Mouse (Mus musculus): ENCODE measurements around the gene Prkag1. TPM values are rescaled to one million over a fixed set of nuclear protein-coding genes. Genes with fewer than 3 reads are reported as not detected.

The Prkag1 gene
- polyA plus RNA-seq, 1 experiment from 2014 or later: 95.0 TPM

DNA sequence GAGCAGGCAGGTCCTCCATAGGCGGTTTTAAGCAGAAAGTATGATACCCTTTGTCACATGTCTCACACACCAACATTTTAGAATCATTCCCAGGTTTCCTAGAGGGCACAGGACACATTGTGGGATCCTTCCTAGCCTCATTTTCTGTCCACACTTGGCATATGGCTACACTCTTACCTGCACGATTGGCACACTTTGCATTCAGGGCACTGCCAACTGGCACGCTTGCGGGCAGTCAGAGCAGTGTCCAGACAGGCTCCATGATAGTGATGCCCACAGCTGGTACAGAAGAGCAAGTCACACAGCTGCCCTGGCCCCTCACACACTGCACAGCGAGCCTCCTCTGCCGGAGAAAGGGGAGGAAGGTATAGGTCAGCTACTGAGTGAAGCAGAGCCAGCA, 33.6 kb upstream of the Prkag1 start:
- H3K9me3 ChIP-seq: no peaks in the 10 kb centered on the region
- DNase-seq (ENCODE audit: low spot score): no peak
- peaks cover 29% of the 10 kb centered on the region for H3K4me1 ChIP-seq
- 96% methylated on average over 6 of the region's 6 CpGs for WGBS
- H3K27me3 ChIP-seq (ENCODE audit: insufficient read depth, poor library complexity, severe bottlenecking): no peaks in the 10 kb centered on the region
- H3K36me3 ChIP-seq: peaks cover 72% of the 10 kb centered on the region
- no peak overlapping the region for H3K4me3 ChIP-seq
- no peak overlapping the region for H3K27ac ChIP-seq

DNA sequence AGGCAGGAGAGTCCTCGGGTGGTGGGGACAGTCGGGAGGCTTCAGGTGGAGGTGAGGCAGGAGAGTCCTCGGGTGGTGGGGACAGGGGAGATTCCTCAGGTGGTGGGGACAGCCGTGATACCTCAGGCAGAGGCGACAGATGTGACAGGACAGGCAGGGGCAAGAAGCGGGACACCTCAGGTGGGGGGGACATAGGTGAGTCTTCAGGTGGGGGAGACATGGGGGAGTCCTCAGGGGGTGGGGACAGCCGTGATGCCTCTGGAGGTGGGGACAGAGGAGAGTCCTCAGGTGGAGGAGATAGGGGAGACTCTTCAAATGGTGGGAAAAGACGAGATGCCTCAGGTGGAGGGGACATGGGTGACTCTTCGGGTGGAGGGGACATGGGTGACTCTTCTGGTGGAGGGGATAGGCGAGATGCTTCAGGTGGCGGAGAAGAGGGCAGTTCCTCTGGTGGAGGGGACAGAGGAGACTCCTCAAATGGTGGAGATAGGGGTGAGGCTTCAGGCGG, 32.2 kb upstream of the Prkag1 start:
- peaks cover 14% of the 10 kb centered on the region for H3K4me1 ChIP-seq
- no peak for DNase-seq (ENCODE audit: low spot score)
- H3K27me3 ChIP-seq (ENCODE audit: insufficient read depth, poor library complexity, severe bottlenecking): no peaks in the 10 kb centered on the region
- no peak overlapping the region for H3K27ac ChIP-seq
- H3K4me3 ChIP-seq: no peak overlapping the region
- WGBS: 91% methylated on average over 12 of the region's 12 CpGs
- peaks cover 86% of the 10 kb centered on the region for H3K36me3 ChIP-seq
- H3K9me3 ChIP-seq: no peaks in the 10 kb centered on the region

DNA sequence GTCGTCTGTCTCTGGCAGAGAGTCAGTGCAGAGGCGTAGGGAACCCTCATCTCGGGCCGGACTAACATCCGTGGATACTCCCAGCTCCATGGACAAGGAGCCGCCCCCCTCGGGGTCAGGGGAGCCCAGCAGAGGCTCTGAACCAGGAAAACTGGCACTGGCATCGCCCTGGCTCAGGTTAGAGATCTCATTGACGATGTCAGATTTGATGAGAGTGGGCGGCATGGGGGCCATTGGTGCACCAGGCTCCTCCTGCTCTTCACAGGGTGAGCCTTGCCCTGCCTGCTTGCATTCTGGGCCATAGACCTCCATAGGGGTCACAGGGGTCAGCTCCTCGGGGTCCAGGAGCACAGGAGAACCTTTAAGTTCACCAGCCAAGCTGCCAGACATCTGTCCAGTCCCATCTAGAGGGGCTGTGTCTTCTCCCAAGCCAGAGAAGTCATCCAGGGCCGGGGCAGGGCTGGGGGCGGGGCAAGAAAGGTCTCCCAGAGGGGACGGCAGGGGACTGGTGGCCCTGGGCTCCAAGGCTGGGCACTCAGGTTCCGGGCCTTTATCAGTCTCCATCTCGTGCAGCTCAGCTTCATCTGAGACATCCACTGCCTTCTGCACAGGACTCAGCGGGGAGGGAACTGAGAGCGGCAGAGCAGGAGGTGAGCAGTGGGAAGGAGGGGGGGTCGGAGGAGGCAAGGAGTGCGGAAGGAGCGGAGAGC, 30.5 kb upstream of the Prkag1 start:
- 89% methylated on average over 21 of the region's 21 CpGs for WGBS
- H3K4me1 ChIP-seq: no peaks in the 10 kb centered on the region
- H3K36me3 ChIP-seq: peaks cover 99% of the 10 kb centered on the region
- no peak overlapping the region for H3K27ac ChIP-seq
- no peaks in the 10 kb centered on the region for H3K27me3 ChIP-seq (ENCODE audit: insufficient read depth, poor library complexity, severe bottlenecking)
- no peak overlapping the region for H3K4me3 ChIP-seq
- DNase-seq (ENCODE audit: low spot score): no peak
- no peaks in the 10 kb centered on the region for H3K9me3 ChIP-seq

- Histone ChIP-seq H3K4me3 (no peak overlapping the region), H3K36me3 (peaks cover 99% of the 10 kb centered on the region), H3K4me1 (no peaks in the 10 kb centered on the region), H3K9me3 (no peaks in the 10 kb centered on the region), H3K27me3 (ENCODE audit: insufficient read depth, poor library complexity, severe bottlenecking) (no peaks in the 10 kb centered on the region), H3K27ac (no peak overlapping the region)
- WGBS: 94% methylated on average over 18 of the region's 18 CpGs
- no peak for DNase-seq (ENCODE audit: low spot score)
These were observed 29.6 kb upstream of the Prkag1 start for GRCm38 (mm10) chr15:98860921-98861320.

DNA sequence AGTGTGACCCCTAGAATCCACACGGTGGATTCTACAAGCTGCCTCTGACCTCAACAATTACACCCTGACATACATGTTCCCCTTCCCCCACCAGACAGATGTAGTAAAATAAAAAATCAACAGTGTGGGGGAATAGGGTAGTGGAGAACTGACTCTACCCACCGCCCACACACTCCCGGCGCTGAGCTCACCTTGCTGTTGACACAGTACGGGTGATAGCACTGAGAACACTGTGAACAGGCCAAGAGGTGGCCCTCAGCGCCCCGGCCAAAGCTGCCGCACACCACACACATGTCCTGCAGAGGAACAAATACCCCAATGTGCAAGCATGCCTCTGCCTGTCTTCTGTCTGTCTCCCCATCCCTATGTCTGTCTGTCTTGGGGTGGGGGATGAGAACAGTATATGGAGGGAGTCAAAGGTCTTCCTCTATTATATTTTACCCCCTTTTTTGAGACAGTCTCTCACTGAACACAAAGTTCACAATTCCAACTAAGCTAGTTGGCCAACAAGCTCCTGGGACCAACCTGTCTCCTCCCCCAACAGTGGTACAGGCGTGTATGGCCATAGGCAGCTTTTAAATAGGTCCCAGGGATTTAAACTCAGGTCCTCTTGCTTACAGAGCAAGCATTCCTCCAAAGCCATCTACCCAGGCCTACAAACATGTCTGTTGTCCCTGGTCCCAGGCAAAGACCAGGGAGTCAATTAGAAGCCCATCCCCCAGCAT, 28.2 kb upstream of the Prkag1 start:
- Histone ChIP-seq H3K4me3 (no peak overlapping the region), H3K4me1 (no peaks in the 10 kb centered on the region), H3K27me3 (ENCODE audit: insufficient read depth, poor library complexity, severe bottlenecking) (no peaks in the 10 kb centered on the region), H3K27ac (no peak overlapping the region), H3K36me3 (peaks cover 99% of the 10 kb centered on the region), H3K9me3 (no peaks in the 10 kb centered on the region)
- DNase-seq (ENCODE audit: low spot score): no peak
- WGBS: 82% methylated on average over 9 of the region's 9 CpGs

DNA sequence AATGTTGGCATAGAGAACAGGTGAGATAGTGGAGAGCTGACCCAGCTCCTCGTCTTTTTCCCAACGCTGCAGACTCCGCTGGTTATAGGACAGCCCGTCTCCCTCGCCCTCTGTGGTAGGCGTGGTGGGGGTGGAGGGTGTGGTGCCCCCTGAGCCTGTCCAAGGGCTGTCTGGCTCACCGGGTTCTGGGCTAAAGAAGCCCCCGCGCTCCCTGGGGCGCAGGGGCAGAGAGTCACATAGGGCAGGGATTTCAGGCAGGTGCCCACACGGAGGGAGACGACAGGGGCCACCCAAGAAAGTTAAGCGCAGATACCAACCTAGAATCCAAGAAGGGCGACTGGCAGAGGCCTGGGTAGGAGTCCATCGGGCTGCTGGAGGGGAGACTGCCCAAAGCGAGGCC, 22.9 kb upstream of the Prkag1 start:
- H3K4me3 ChIP-seq: no peak overlapping the region
- peaks cover 4% of the 10 kb centered on the region; the same call in 1 of the 2 replicates for H3K4me1 ChIP-seq
- DNase-seq (ENCODE audit: low spot score): no peak
- H3K27ac ChIP-seq: no peak overlapping the region
- H3K27me3 ChIP-seq (ENCODE audit: insufficient read depth, poor library complexity, severe bottlenecking): no peaks in the 10 kb centered on the region
- H3K9me3 ChIP-seq: no peaks in the 10 kb centered on the region
- H3K36me3 ChIP-seq: peaks cover 99% of the 10 kb centered on the region
- 93% methylated on average over 16 of the region's 16 CpGs for WGBS

DNA sequence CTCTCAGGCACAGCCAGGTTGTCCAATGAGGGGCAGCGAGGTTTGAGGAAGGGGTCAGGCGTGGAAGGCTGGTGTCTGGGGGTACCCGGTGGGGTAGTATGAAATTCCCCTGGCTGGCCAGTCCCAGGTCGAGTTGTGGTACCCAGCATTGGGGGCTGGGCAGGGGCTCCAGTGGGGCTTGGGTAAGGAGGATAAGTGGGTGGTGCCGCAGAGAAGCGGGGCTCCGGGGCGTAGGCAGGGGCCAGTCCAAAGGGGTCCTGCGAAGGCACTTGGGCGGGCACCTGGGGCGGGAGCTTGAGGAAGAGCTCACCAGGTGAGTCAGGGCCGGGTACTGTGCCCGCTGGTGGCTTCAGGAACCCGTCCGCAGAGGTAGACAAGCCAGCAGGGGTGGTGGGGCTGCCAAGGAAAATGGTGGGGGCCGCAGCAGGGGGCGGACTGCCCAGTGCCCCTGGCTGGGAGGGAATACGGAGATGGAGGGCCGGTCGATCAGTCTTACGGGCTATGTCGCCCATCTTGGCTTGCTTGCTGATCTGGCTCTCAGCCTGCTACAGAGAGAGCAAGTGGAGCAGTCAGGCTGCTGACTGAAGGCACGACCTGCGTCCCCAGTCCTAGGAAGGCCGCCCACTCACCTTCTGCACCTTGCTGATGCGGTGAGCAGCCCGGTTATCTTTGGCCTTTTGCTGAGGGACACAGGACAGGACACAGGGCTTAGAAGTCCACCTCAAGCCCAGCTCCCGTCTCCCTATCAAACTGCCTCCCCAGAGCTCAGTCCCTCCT, 22.0 kb upstream of the Prkag1 start:
- H3K9me3 ChIP-seq: no peaks in the 10 kb centered on the region
- H3K4me1 ChIP-seq: peaks cover 4% of the 10 kb centered on the region; the same call in 1 of the 2 replicates
- H3K27ac ChIP-seq: peak overlapping the region; percentile 4; the same call in 1 of the 2 replicates
- no peaks in the 10 kb centered on the region for H3K27me3 ChIP-seq (ENCODE audit: insufficient read depth, poor library complexity, severe bottlenecking)
- DNase-seq (ENCODE audit: low spot score): no peak
- no peak overlapping the region for H3K4me3 ChIP-seq
- WGBS: 92% methylated on average over 28 of the region's 28 CpGs
- peaks cover 100% of the 10 kb centered on the region for H3K36me3 ChIP-seq

GRCm38 (mm10) chr15:98852733-98853132, 21.4 kb upstream of the Prkag1 start:
- H3K36me3 ChIP-seq: peaks cover 100% of the 10 kb centered on the region
- H3K4me3 ChIP-seq: no peak overlapping the region
- peaks cover 4% of the 10 kb centered on the region; the same call in 1 of the 2 replicates for H3K4me1 ChIP-seq
- WGBS: 84% methylated on average over 9 of the region's 9 CpGs
- H3K9me3 ChIP-seq: no peaks in the 10 kb centered on the region
- no peaks in the 10 kb centered on the region for H3K27me3 ChIP-seq (ENCODE audit: insufficient read depth, poor library complexity, severe bottlenecking)
- H3K27ac ChIP-seq: no peak overlapping the region
- DNase-seq (ENCODE audit: low spot score): no peak

- no peaks in the 10 kb centered on the region for H3K9me3 ChIP-seq
- 94% methylated on average over 9 of the region's 9 CpGs for WGBS
- no peaks in the 10 kb centered on the region for H3K27me3 ChIP-seq (ENCODE audit: insufficient read depth, poor library complexity, severe bottlenecking)
- no peak overlapping the region for H3K27ac ChIP-seq
- H3K4me1 ChIP-seq: peaks cover 4% of the 10 kb centered on the region; the same call in 1 of the 2 replicates
- DNase-seq (ENCODE audit: low spot score): no peak
- H3K36me3 ChIP-seq: peaks cover 100% of the 10 kb centered on the region
- H3K4me3 ChIP-seq: no peak overlapping the region
These were observed 20.8 kb upstream of the Prkag1 start for GRCm38 (mm10) chr15:98852071-98852470.

DNA sequence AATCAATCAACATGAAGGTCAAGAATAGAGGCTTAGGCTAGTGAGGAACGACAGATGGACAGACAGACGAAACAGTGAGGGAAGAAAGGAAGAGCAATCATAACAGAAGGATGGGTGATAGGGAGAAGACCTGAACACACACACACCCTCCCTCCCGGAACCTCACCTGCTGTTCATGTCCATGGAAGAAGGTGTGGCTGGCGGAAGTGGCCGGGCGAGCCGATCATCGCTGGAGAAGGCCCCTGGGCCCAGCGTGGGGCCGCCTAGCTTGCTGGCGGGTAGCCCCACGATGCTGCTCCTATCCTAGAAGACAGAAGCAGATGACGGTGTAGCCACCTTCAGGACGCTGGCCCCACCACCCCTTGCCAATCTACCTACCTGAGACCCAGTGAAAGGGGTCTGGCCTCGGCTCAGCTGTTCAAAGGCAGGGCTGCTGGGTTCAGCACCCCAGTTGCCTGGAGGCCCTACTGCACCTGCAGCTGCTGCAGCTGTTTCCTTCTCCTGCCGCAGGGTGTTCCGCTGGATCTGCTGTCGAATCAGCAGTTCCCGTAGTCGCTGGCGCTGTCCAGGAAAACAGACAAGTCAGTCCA, 20.0 kb upstream of the Prkag1 start:
- Histone ChIP-seq H3K36me3 (peaks cover 100% of the 10 kb centered on the region), H3K4me3 (no peak overlapping the region), H3K27me3 (ENCODE audit: insufficient read depth, poor library complexity, severe bottlenecking) (no peaks in the 10 kb centered on the region), H3K27ac (no peak overlapping the region), H3K4me1 (peaks cover 4% of the 10 kb centered on the region; the same call in 1 of the 2 replicates), H3K9me3 (no peaks in the 10 kb centered on the region)
- DNase-seq (ENCODE audit: low spot score): no peak
- WGBS: 92% methylated on average over 21 of the region's 21 CpGs

DNA sequence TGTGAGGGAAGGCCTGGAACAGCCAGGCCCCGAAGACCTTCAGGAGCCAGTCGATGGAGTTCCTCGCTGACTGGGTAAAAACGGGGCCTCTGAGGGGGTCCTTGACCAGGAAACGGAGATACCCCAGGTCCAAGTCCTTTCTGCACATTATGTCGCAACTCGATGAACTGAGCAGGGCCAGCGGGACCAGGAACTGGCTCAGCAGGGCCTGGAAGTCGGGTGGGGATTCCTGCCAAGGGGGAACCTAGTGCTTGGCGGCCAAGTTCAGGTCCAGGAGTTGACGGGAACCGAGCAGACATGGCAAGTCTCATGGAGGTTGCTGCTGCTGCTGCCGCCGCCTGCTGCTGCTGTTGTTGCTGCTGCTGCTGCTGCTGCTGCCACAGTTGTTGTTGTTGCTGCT, 19.3 kb upstream of the Prkag1 start:
- Histone ChIP-seq H3K27ac (no peak overlapping the region), H3K27me3 (ENCODE audit: insufficient read depth, poor library complexity, severe bottlenecking) (no peaks in the 10 kb centered on the region), H3K4me1 (peaks cover 4% of the 10 kb centered on the region; the same call in 1 of the 2 replicates), H3K4me3 (no peak overlapping the region), H3K36me3 (peaks cover 100% of the 10 kb centered on the region), H3K9me3 (no peaks in the 10 kb centered on the region)
- 90% methylated on average over 14 of the region's 14 CpGs for WGBS
- no peak for DNase-seq (ENCODE audit: low spot score)

GRCm38 (mm10) chr15:98849956-98850600, 18.8 kb upstream of the Prkag1 start:
- H3K9me3 ChIP-seq: no peaks in the 10 kb centered on the region
- peaks cover 100% of the 10 kb centered on the region for H3K36me3 ChIP-seq
- peaks cover 4% of the 10 kb centered on the region; the same call in 1 of the 2 replicates for H3K4me1 ChIP-seq
- no peak for DNase-seq (ENCODE audit: low spot score)
- no peaks in the 10 kb centered on the region for H3K27me3 ChIP-seq (ENCODE audit: insufficient read depth, poor library complexity, severe bottlenecking)
- H3K4me3 ChIP-seq: no peak overlapping the region
- WGBS: 88% methylated on average over 16 of the region's 16 CpGs
- H3K27ac ChIP-seq: no peak overlapping the region

All from heart, embryonic 10.5 days (tissue).